Comparison of ENCODE assay signal across 7 mouse cellular contexts in genomic region chr3:120594226-120594625, GRCm38 (mm10).
"Had no signal": no experiment of that assay in that cellular context is flagged by ENCODE, and none has a peak within 500 bp of the region (broad histone marks: within the 10 kb centered on the region; RNA-seq: fewer than 3 reads in every experiment).

No protein-coding gene starts in this region.

- DNase-seq: lung, adult 2 months; lung, postnatal 14 days; lung, postnatal 36 days; right cerebral cortex, postnatal 14 days; thymus, adult 2 months; thymus, postnatal 25 days; thymus, postnatal 4 days had no signal
